ENCODE assay signal across 8 mouse cellular contexts in the genomic region with DNA sequence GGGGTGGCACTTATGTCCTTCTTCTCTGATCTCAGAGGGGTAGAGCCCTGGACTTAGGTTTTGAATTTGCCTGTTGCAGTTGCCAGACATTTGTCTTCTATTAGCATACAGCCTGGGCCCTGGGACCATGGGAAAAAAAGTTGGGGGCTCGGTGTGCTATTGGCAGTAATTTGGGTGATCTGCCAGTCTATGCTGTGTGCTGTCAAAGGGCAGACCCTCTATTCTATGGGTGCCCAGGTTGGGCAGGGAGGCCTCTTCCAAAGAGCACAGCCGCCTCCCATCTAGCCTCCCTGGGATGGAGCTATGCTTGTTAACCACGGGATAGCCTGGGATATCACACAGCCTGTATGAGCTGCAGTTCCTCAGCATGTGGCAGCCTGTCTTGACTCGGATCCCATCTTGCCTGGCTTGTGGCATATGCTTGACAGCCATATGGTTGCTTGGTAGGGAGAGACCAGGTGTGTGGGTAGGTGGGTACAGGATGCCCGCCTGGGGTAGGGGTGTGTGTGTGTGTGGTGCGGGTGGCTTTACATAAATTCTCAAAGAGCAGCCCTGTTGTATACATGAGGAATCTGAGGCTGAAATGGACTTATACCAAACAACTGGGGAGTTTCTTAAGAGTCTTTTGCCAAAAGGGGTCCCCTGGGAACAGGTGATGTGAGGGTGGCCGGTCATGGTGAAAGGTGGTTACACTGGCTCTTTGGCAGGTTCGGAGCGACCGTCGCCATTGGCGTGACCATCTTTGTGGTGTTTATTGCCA. TPM values are rescaled to one million over a fixed set of nuclear protein-coding genes. Genes with fewer than 3 reads are reported as not detected.
DNase-seq lines count a peak whose midpoint lies in the region; ATAC-seq and TF ChIP-seq lines count a peak whose summit lies in the region.

No protein-coding gene starts in this region.

- DNase-seq in heart, postnatal 36 days, result no peak
- no peak for DNase-seq in forebrain, embryonic 14.5 days (ENCODE audit: low spot score)
- no peak for DNase-seq in right cerebral cortex, postnatal 4 days
- no peak for DNase-seq in left cerebral cortex, postnatal 10 days (ENCODE audit: extremely low spot score in 1 of 2, low spot score in 2 of 2)
- no peak for DNase-seq in yolk sac, embryonic 10.5 days (ENCODE audit: low spot score)

- peak overlapping the region; percentile 78 for H3K27ac ChIP-seq in heart, embryonic 13.5 days (replicated peaks)
- H3K27ac ChIP-seq in forebrain, embryonic 14.5 days (ENCODE audit: low read depth, low read length), result peak overlapping the region; percentile 48; the same call in 1 of the 2 replicates
- H3K27ac ChIP-seq in liver, embryonic 15.5 days (replicated peaks), result peak overlapping the region; percentile 64

- peak overlapping the region; percentile 46 for H3K4me3 ChIP-seq in heart, embryonic 13.5 days
- H3K4me3 ChIP-seq in E14TG2a.4 (replicated peaks; ENCODE audit: low read length), result peak overlapping the region; percentile 41
- peak overlapping the region; percentile 25 for H3K4me3 ChIP-seq in forebrain, embryonic 14.5 days (ENCODE audit: low read depth, low read length)
- H3K4me3 ChIP-seq in liver, embryonic 15.5 days (replicated peaks), result peak overlapping the region; percentile 44

- ATAC-seq in heart, embryonic 13.5 days (ENCODE audit: extremely low read depth, insufficient number of reproducible peaks, low FRiP score, low TSS enrichment), result no peak
- ATAC-seq in forebrain, embryonic 14.5 days, result no peak
- ATAC-seq in liver, embryonic 15.5 days (ENCODE audit: insufficient read depth), result no peak

- peak overlapping the region; percentile 67 for H3K9ac ChIP-seq in heart, embryonic 13.5 days
- peak overlapping the region; percentile 43 for H3K9ac ChIP-seq in forebrain, embryonic 14.5 days (ENCODE audit: low read length)
- peak overlapping the region; percentile 10; the same call in 1 of the 2 replicates for H3K9ac ChIP-seq in liver, embryonic 15.5 days

- H3K36me3 ChIP-seq in heart, embryonic 13.5 days, result peaks cover 66% of the 10 kb centered on the region
- H3K36me3 ChIP-seq in E14TG2a.4 (ENCODE audit: insufficient read depth, low read length), result peaks cover 34% of the 10 kb centered on the region
- H3K36me3 ChIP-seq in forebrain, embryonic 14.5 days (ENCODE audit: control insufficient read depth, insufficient read depth, low read length), result peaks cover 30% of the 10 kb centered on the region
- peaks cover 25% of the 10 kb centered on the region for H3K36me3 ChIP-seq in liver, embryonic 15.5 days (replicated peaks)

- H3K9me3 ChIP-seq in heart, embryonic 13.5 days, result no peaks in the 10 kb centered on the region
- no peaks in the 10 kb centered on the region for H3K9me3 ChIP-seq in E14TG2a.4 (ENCODE audit: low read length)
- H3K9me3 ChIP-seq in forebrain, embryonic 14.5 days (replicated peaks; ENCODE audit: control insufficient read depth, low read length), result no peaks in the 10 kb centered on the region
- H3K9me3 ChIP-seq in liver, embryonic 15.5 days (replicated peaks), result no peaks in the 10 kb centered on the region

- TF ChIP-seq CTCF in E14TG2a.4 (conservative IDR thresholded peaks at IDR 0.05; ENCODE audit: low read length), result no peak

- H3K27me3 ChIP-seq in heart, embryonic 13.5 days (replicated peaks), result no peaks in the 10 kb centered on the region
- no peaks in the 10 kb centered on the region for H3K27me3 ChIP-seq in E14TG2a.4 (ENCODE audit: insufficient read depth, low read length)
- no peaks in the 10 kb centered on the region for H3K27me3 ChIP-seq in forebrain, embryonic 14.5 days (replicated peaks; ENCODE audit: control insufficient read depth, insufficient read depth, low read length)
- no peaks in the 10 kb centered on the region for H3K27me3 ChIP-seq in liver, embryonic 15.5 days

- intact Hi-C loops in heart, postnatal 36 days (cut with DNase I), result loop anchor here (5.0 kb wide), 1 partner anchor 118 kb away; a partner anchor contains a TSS
- intact Hi-C loops in left cerebral cortex, postnatal 10 days (cut with DNase I), result no loop called here

- peaks cover 34% of the 10 kb centered on the region for H3K4me1 ChIP-seq in heart, embryonic 13.5 days
- H3K4me1 ChIP-seq in E14TG2a.4 (replicated peaks; ENCODE audit: low read depth, low read length), result peaks cover 96% of the 10 kb centered on the region
- 0 out of 2 replicates have a peak, but pooled peaks cover 2% of the 10 kb centered on the region for H3K4me1 ChIP-seq in forebrain, embryonic 14.5 days (ENCODE audit: control insufficient read depth, insufficient read depth, low read length)
- H3K4me1 ChIP-seq in liver, embryonic 15.5 days (replicated peaks), result peaks cover 49% of the 10 kb centered on the region

- 85% methylated on average over 12 of the region's 12 CpGs for WGBS in heart, embryonic 13.5 days
- 87% methylated on average over 12 of the region's 12 CpGs for WGBS in forebrain, embryonic 14.5 days
- WGBS in liver, embryonic 15.5 days (ENCODE audit: insufficient replicate concordance), result 80% methylated on average over 12 of the region's 12 CpGs

- H3K4me2 ChIP-seq in heart, embryonic 13.5 days, result peak overlapping the region; percentile 65
- H3K4me2 ChIP-seq in forebrain, embryonic 14.5 days (ENCODE audit: low read length), result peak overlapping the region; percentile 46
- peak overlapping the region; percentile 56 for H3K4me2 ChIP-seq in liver, embryonic 15.5 days

RNA-seq across cellular contexts. Expression of a gene that starts 4.1 kb away (rescaled TPM):
- 7.7 and 10.9 TPM in 2 replicates for polyA plus RNA-seq in heart, embryonic 13.5 days (2015; fragmentation: Nextera tagmentation; extraction: Ambion mirVana)
- 10 to 100 TPM; 14.0 to 14.7 TPM for total RNA-seq in heart, postnatal 36 days (2021)
- 11.1 and 11.9 TPM in 2 replicates for polyA plus RNA-seq in forebrain, embryonic 14.5 days (2014; fragmentation: Nextera tagmentation; extraction: Ambion mirVana)
- polyA plus RNA-seq in liver, embryonic 15.5 days (2015; fragmentation: Nextera tagmentation; extraction: Ambion mirVana), result 8.6 and 9.8 TPM in 2 replicates
- total RNA-seq in left cerebral cortex, postnatal 10 days (2021), result 10 to 100 TPM; 11.4 to 12.1 TPM

RNA-seq across cellular contexts. Expression of a gene that starts 17.1 kb away (rescaled TPM):
- polyA plus RNA-seq in heart, embryonic 13.5 days (2015; fragmentation: Nextera tagmentation; extraction: Ambion mirVana), result 63.6 and 69.3 TPM in 2 replicates
- 10 to 100 TPM; 36.1 to 51.4 TPM for total RNA-seq in heart, postnatal 36 days (2021)
- polyA plus RNA-seq in forebrain, embryonic 14.5 days (2014; fragmentation: Nextera tagmentation; extraction: Ambion mirVana), result 40.8 and 48.9 TPM in 2 replicates
- 23.1 and 23.6 TPM in 2 replicates for polyA plus RNA-seq in liver, embryonic 15.5 days (2015; fragmentation: Nextera tagmentation; extraction: Ambion mirVana)
- total RNA-seq in left cerebral cortex, postnatal 10 days (2021), result 10 to 100 TPM; 46.2 to 56.7 TPM

RNA-seq across cellular contexts. Expression of a gene that starts 18.5 kb away (rescaled TPM):
- 16.6 and 18.0 TPM in 2 replicates for polyA plus RNA-seq in heart, embryonic 13.5 days (2015; fragmentation: Nextera tagmentation; extraction: Ambion mirVana)
- 1 to 10 TPM; 8.0 to 8.2 TPM for total RNA-seq in heart, postnatal 36 days (2021)
- 27.3 and 29.6 TPM in 2 replicates for polyA plus RNA-seq in forebrain, embryonic 14.5 days (2014; fragmentation: Nextera tagmentation; extraction: Ambion mirVana)
- polyA plus RNA-seq in liver, embryonic 15.5 days (2015; fragmentation: Nextera tagmentation; extraction: Ambion mirVana), result 9.2 and 12.6 TPM in 2 replicates
- 10 to 100 TPM; 24.4 to 29.0 TPM for total RNA-seq in left cerebral cortex, postnatal 10 days (2021)

RNA-seq across cellular contexts. Expression of a gene that starts 26.8 kb away (rescaled TPM):
- polyA plus RNA-seq in heart, embryonic 13.5 days (2015; fragmentation: Nextera tagmentation; extraction: Ambion mirVana), result 12.4 and 16.7 TPM in 2 replicates
- total RNA-seq in heart, postnatal 36 days (2021), result 10 to 100 TPM; 11.7 to 12.2 TPM
- polyA plus RNA-seq in forebrain, embryonic 14.5 days (2014; fragmentation: Nextera tagmentation; extraction: Ambion mirVana), result 19.4 and 21.2 TPM in 2 replicates
- polyA plus RNA-seq in liver, embryonic 15.5 days (2015; fragmentation: Nextera tagmentation; extraction: Ambion mirVana), result 11.4 and 12.0 TPM in 2 replicates
- 1 to 10 TPM; 6.4 TPM for total RNA-seq in left cerebral cortex, postnatal 10 days (2021)

RNA-seq across cellular contexts. Expression of a gene that starts 26.9 kb away (rescaled TPM):
- 568 and 620 TPM in 2 replicates for polyA plus RNA-seq in heart, embryonic 13.5 days (2015; fragmentation: Nextera tagmentation; extraction: Ambion mirVana)
- total RNA-seq in heart, postnatal 36 days (2021), result 100 to 1,000 TPM; 241 to 249 TPM
- 652 and 758 TPM in 2 replicates for polyA plus RNA-seq in forebrain, embryonic 14.5 days (2014; fragmentation: Nextera tagmentation; extraction: Ambion mirVana)
- polyA plus RNA-seq in liver, embryonic 15.5 days (2015; fragmentation: Nextera tagmentation; extraction: Ambion mirVana), result 249 and 328 TPM in 2 replicates
- total RNA-seq in left cerebral cortex, postnatal 10 days (2021), result 100 to 1,000 TPM; 384 to 385 TPM

Comparison
In these comparisons a context has a peak if more than half of its experiments do, and no peak if none do; other contexts are left out.
1. H3K9ac ChIP-seq: peak in every context shown above with its lines; median percentile 67 in heart, embryonic 13.5 days; 43 in forebrain, embryonic 14.5 days; 10 in liver, embryonic 15.5 days.